Mouse (Mus musculus) liver, embryonic 14.5 days (tissue): Measurements from ENCODE around the gene Fcnb. TPM values are rescaled to one million over a fixed set of nuclear protein-coding genes. Genes with fewer than 3 reads are reported as not detected.

Source experiments
- ATAC-seq: fragments of 200-750 bp; cut with Nextera tagmentation; 2 replicates; pipeline ENCODE4 v1.8.0; 2017; ENCODE audit warnings: moderate number of reproducible peaks, mild to moderate bottlenecking, moderate library complexity; ENCODE audit not compliant: insufficient read depth
- DNase-seq, 3 experiments: peaks; one replicate each; pipeline ENCODE4 v3.0.0-alpha.2; 2012 to 2013; ENCODE audit warnings: low read depth in 3 of 3, low spot score in 3 of 3
- H3K27ac ChIP-seq: fragments of 300-500 bp; sonication (generic); 2 replicates; pipeline ENCODE4 v1.5.1; 2014; ENCODE audit warnings: moderate library complexity, mild to moderate bottlenecking, control low read depth, inconsistent platforms
- H3K27me3 ChIP-seq: fragments of 300-500 bp; sonication (generic); 2 replicates; pipeline ENCODE4 v1.6.1; 2014; ENCODE audit warnings: mild to moderate bottlenecking, low read length, moderate library complexity; ENCODE audit not compliant: control insufficient read depth, insufficient read depth
- H3K36me3 ChIP-seq: fragments of 300-500 bp; sonication (generic); replicated peaks from 2 replicates; pipeline ENCODE4 v1.6.1; 2014; ENCODE audit warnings: low read depth; ENCODE audit not compliant: control insufficient read depth, insufficient read depth
- H3K4me1 ChIP-seq, 2 experiments: fragments of 200-500 bp in 1 of 2; fragments of 300-500 bp in 1 of 2; sonication (generic) in 1 of 2; replicated peaks; 2 replicates each; pipeline ENCODE4 v1.6.1; 2012 to 2014; ENCODE audit warnings: antibody characterized with exemption in 1 of 2, inconsistent platforms in 1 of 2, low read length in 1 of 2; ENCODE audit not compliant: control insufficient read depth in 2 of 2, insufficient read depth in 2 of 2
- H3K4me2 ChIP-seq: fragments of 300-500 bp; sonication (generic); 2 replicates; pipeline ENCODE4 v1.6.1; 2014; ENCODE audit warnings: low read depth, mild to moderate bottlenecking, control low read depth, moderate library complexity
- H3K4me3 ChIP-seq, 2 experiments: fragments of 200-500 bp in 1 of 2; fragments of 300-500 bp in 1 of 2; sonication (generic) in 1 of 2; 2 replicates each; pipeline ENCODE4 v1.5.1; 2012 to 2014; ENCODE audit warnings: low read depth in 2 of 2, low read length in 2 of 2, mild to moderate bottlenecking in 2 of 2, control low read depth in 1 of 2, inconsistent platforms in 1 of 2, moderate library complexity in 1 of 2; ENCODE audit not compliant: insufficient read depth in 1 of 2
- H3K9ac ChIP-seq: fragments of 300-500 bp; sonication (generic); replicated peaks from 2 replicates; pipeline ENCODE4 v1.6.1; 2014; ENCODE audit warnings: mild to moderate bottlenecking, control low read depth, moderate library complexity
- H3K9me3 ChIP-seq: fragments of 300-500 bp; sonication (generic); 2 replicates; pipeline ENCODE4 v1.6.1; 2016; ENCODE audit warnings: low read length, mixed read lengths; ENCODE audit not compliant: control insufficient read depth
- CTCF ChIP-seq: IDR thresholded peaks from 2 replicates; pipeline ENCODE4 v1.5.1; 2016; ENCODE audit warnings: antibody characterized with exemption, low read depth, control low read depth
- EP300 ChIP-seq: IDR thresholded peaks from 2 replicates; pipeline ENCODE4 v1.6.1; 2016; ENCODE audit warnings: antibody characterized with exemption, low read depth
- WGBS: fragments of 180-500 bp; shearing (Covaris S2); extraction: QIAGEN DNeasy Blood & Tissue Kit; methylation state at CpG from one replicate; pipeline ENCODE4 v1.1.7; 2014; ENCODE audit not compliant: insufficient replicate concordance; 5-methylcytosine and 5-hydroxymethylcytosine counted together
- polyA plus RNA-seq, 2 experiments: library from polyadenylated mRNA; depleted of rRNA in 1 of 2; stranded (reverse) in 1 of 2; unstranded in 1 of 2; fragments of >200 nt; fragmentation: Nextera tagmentation in 1 of 2; extraction: Ambion mirVana in 1 of 2; gene quantifications; 2 replicates each; pipeline versions ENCODE4 v1.2.1 to v1.2.3; 2012 to 2014

Fcnb gene
- polyA plus RNA-seq, 2 experiments, result 14.6 to 29.9 TPM

DNA sequence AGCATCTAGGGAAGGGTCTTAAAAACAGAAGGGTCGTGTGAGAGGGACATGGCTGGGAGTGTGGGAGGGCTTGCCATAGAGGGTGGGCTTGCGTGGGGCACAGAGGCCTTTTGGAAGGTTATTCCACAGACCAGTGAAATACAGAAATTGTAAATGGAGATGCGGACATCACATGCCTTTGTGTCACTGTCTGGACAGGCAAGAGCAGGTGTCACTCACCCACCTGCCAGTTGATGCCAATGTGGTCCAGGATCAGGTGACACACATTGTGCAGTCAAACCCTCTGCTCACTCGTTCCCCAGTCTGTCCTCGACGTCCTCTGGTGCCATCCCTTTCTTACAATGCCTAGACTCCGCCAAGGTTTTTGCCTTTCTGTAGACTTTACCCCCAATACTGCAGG is 37.6 kb downstream of the Fcnb start:
- TF ChIP-seq CTCF (no peak), EP300 (no peak)
- Histone ChIP-seq H3K27ac (no peak overlapping the region), H3K27me3 (no peaks in the 10 kb centered on the region), H3K4me2 (no peak overlapping the region), H3K9me3 (no peaks in the 10 kb centered on the region), H3K9ac (no peak overlapping the region), H3K4me3 (no peak overlapping the region), H3K36me3 (no peaks in the 10 kb centered on the region), H3K4me1 (peaks cover 11 to 25% of the 10 kb centered on the region in 2 experiments)
- WGBS, result 65% methylated on average over 7 of the region's 7 CpGs
- no peak for DNase-seq
- ATAC-seq, result no peak

DNA sequence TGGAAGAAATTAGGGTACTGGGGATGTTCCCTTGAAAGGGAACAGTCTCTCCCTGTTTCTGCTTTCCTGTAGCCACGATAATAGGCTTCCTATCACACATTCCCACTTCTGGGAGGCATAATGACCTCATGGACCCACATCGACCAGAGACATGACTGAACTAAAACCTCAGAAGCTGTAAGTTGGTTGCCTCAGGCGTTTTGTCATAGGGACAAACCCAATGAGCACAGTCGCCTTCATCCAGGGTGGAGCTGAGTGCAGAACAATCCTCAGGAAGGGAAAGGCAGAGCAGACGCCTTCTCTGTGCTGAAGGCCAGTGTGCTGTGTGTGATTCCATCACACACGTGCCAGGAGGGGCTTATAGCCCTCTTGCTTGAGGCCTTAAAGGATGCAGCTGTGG is 38.4 kb downstream of the Fcnb start:
- peaks cover 11 to 25% of the 10 kb centered on the region in 2 experiments for H3K4me1 ChIP-seq
- no peaks in the 10 kb centered on the region for H3K36me3 ChIP-seq
- DNase-seq (no peak), ATAC-seq (no peak)
- 61% methylated on average over 6 of the region's 6 CpGs for WGBS
- no peak overlapping the region; the same call in 1 of the 2 replicates for H3K27ac ChIP-seq
- H3K27me3 ChIP-seq, result no peaks in the 10 kb centered on the region
- no peak overlapping the region for H3K9ac ChIP-seq
- H3K4me2 ChIP-seq, result no peak overlapping the region
- H3K4me3 ChIP-seq, result no peak overlapping the region
- no peak for TF ChIP-seq EP300
- no peak for TF ChIP-seq CTCF
- H3K9me3 ChIP-seq, result no peaks in the 10 kb centered on the region

DNA sequence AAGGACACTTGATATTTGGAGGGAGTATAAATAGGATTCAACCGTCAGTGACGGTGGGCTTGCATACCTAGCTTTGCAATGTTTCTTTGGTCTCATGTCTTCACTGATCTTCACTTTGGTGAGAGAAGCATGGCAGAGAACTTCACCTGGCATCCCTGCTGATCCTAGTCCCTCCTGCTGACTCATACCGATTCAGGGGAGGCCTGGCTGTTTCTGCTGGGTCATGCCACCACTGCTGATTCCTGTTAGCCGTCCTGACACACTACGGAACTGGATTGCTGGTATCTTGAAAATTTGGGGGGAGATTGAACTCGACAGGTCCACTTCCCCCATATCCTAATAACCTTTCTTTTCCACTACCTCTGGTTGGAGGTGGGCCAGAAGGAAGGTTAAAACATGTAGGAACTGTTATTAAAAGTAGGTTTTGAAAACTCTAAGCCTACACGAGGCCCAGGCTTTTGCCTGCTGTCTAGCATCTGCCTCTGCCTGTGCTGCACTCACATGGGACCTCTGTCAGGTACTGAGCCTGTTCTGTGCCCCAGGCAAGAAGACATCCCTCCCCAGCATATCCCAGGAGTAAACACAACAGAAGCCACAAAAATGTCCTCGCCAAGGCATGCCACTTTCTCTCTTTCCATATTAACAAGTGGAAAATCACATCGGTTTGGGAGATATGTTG is 39.6 kb downstream of the Fcnb start:
- peak overlapping the region; percentile 31 for H3K9ac ChIP-seq
- no peaks in the 10 kb centered on the region for H3K36me3 ChIP-seq
- H3K9me3 ChIP-seq, result no peaks in the 10 kb centered on the region
- TF ChIP-seq CTCF, result no peak
- TF ChIP-seq EP300, result no peak; the same call in 1 of the 2 replicates
- 0 out of 2 replicates have a peak overlapping the region, but pooled peaks have one; percentile 1 for H3K4me2 ChIP-seq
- WGBS, result 78% methylated on average over 9 of the region's 9 CpGs
- H3K4me1 ChIP-seq, result peaks cover 11 to 25% of the 10 kb centered on the region in 2 experiments
- H3K4me3 ChIP-seq, result no peak overlapping the region
- DNase-seq (peak in 2 of 3 experiments; percentile 39 to 45), ATAC-seq (peak; percentile 79)
- no peaks in the 10 kb centered on the region for H3K27me3 ChIP-seq
- H3K27ac ChIP-seq, result peak overlapping the region; percentile 74

DNA sequence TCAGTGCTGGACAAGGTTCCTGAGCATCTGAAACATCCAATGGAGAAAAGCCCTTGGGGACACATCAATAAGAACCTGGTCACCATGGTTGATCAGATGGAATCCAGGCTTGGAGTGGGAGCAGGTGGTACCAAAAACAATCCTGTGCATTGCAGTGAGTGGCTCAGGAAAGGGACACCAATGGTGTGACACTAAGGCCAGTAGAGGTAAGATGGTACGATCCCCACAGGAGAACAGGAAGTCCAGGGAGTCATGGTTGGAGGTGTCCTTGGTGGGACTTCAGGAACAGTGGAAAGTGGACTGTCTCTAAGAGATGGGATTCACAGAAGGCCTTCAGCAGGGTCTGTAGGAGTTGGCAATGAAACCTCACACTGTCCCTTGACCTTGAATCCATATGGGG is 44.2 kb downstream of the Fcnb start:
- Histone ChIP-seq H3K27me3 (no peaks in the 10 kb centered on the region), H3K4me2 (no peak overlapping the region), H3K4me1 (peaks cover 10 to 12% of the 10 kb centered on the region in 2 experiments), H3K27ac (no peak overlapping the region), H3K9me3 (no peaks in the 10 kb centered on the region), H3K4me3 (no peak overlapping the region), H3K36me3 (no peaks in the 10 kb centered on the region), H3K9ac (no peak overlapping the region)
- no peak for TF ChIP-seq EP300
- TF ChIP-seq CTCF, result no peak
- DNase-seq, result no peak
- WGBS, result 92% methylated on average over 1 of the region's 1 CpGs
- no peak for ATAC-seq

DNA sequence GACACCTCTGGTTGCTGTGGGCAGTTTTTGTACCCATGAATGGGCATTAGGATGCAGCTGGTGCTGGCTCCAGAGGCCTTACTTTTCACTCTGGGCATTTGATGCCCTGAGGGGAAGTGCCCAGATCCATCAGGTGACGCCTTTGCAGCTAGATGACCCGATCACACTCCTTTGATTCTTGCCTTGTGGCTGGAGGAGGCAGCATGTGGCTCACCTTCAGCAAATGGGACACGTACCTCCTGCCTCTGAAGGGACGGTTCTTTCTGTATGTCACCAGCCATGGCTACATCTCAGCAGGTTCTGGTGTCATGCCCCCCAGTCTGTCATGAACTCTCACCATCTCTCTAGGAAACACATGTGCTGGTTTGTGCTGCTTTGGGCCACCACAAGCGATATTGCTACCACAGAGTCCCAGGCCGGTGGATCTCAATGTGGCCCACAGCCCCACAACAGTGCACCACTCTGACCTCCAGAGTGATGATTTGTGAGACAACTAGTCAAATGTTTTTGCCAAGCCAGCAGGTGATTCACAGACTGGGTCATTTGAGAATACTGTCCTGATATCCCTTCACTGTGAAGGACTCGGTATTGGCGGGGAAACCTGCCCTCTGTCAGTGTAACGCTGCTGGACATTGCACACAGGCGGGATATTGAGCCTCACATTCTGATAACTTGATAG is 44.9 kb downstream of the Fcnb start:
- H3K9me3 ChIP-seq, result no peaks in the 10 kb centered on the region
- DNase-seq (no peak), ATAC-seq (no peak)
- H3K9ac ChIP-seq, result no peak overlapping the region
- H3K4me1 ChIP-seq, result peaks cover 3 to 5% of the 10 kb centered on the region in 2 experiments
- H3K27ac ChIP-seq, result no peak overlapping the region
- no peak overlapping the region for H3K4me3 ChIP-seq
- no peak overlapping the region for H3K4me2 ChIP-seq
- no peak for TF ChIP-seq CTCF
- TF ChIP-seq EP300, result no peak
- H3K36me3 ChIP-seq, result no peaks in the 10 kb centered on the region
- 84% methylated on average over 10 of the region's 10 CpGs for WGBS
- no peaks in the 10 kb centered on the region for H3K27me3 ChIP-seq
